Mouse (Mus musculus): ENCODE data around the gene Snapc3.

DNA sequence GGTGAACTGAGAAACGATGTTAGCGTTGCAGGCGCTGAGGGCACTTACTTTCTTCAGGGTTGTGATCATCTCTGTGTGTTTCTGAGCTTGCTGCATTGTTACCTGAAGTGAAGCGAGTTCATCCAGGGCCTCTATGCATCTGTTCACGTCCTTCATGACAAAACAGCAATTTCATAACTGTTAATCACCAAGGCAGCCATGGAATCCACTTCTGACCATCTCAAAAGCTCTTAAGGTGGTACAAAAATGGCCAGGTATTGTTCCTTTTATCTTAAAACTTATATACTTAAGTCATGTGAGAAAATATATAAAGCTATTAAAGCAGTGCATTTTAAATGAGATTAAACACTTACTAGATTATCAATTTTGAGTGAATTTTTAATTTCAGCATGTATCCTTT lies 42.6 kb downstream of the Snapc3 start:
- no peak for TF ChIP-seq CTCF (IDR thresholded peaks at IDR 0.05; ENCODE audit: low read depth)
- no peak for TF ChIP-seq EP300 (optimal IDR thresholded peaks at IDR 0.05)

Data from stomach, postnatal 0 days (tissue).